Mouse (Mus musculus): ENCODE results near the gene Gzf1. TPM values are rescaled to one million over a fixed set of nuclear protein-coding genes. Genes with fewer than 3 reads are reported as not detected.

The Gzf1 gene
- 9.4 and 10.1 TPM in 2 replicates for polyA plus RNA-seq (2016; fragmentation: Nextera tagmentation; extraction: Ambion mirVana)

- WGBS (ENCODE audit: insufficient replicate concordance) = under 1% methylated on average over 39 of the region's 39 CpGs
- Histone ChIP-seq H3K27me3 (replicated peaks) (no peaks in the 10 kb centered on the region), H3K9me3 (replicated peaks) (no peaks in the 10 kb centered on the region), H3K9ac (peak within 1 kb of the TSS; percentile 89), H3K27ac (peak within 1 kb of the TSS; percentile 86), H3K36me3 (peaks cover 47% of the 10 kb centered on the region), H3K4me3 (peak within 1 kb of the TSS; percentile 87), H3K4me1 (peaks cover 72% of the 10 kb centered on the region), H3K4me2 (peak within 1 kb of the TSS; percentile 91)
- peak; percentile 95 for ATAC-seq
Observed at GRCm38 (mm10) chr2:148680775-148681291, at the start of gene Gzf1. Gene Gzf1 (plus strand): TSS chr2:148681023.

GRCm38 (mm10) chr2:148631602-148632001, 49.2 kb upstream of the Gzf1 start:
- no peak overlapping the region for H3K27ac ChIP-seq
- 82% methylated on average over 3 of the region's 3 CpGs for WGBS (ENCODE audit: insufficient replicate concordance)
- no peaks in the 10 kb centered on the region for H3K4me1 ChIP-seq
- H3K36me3 ChIP-seq = no peaks in the 10 kb centered on the region
- no peak for ATAC-seq
- no peak overlapping the region for H3K4me2 ChIP-seq
- no peak overlapping the region for H3K9ac ChIP-seq
- no peak overlapping the region for H3K4me3 ChIP-seq
- H3K27me3 ChIP-seq (replicated peaks) = no peaks in the 10 kb centered on the region
- H3K9me3 ChIP-seq (replicated peaks) = no peaks in the 10 kb centered on the region

DNA sequence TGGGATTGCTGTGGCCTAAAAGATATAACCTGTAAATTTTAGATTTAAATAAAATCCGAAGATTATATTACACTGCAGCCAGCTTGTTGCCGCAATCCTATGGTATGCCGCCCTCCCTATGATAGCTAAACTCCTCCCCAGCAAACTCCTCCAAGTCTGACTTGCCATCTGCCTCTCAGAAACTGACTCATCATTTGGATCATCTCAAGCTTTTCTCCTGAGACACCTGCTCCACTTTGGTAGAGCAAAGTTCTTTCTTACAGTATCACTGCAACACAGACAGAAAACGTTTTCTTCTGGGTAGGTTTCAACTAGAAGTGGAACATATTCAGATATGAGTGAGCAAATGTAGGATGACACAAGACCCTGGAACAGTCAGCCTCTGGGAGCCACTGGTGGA, 46.4 kb upstream of the Gzf1 start:
- Histone ChIP-seq H3K4me1 (no peaks in the 10 kb centered on the region), H3K36me3 (no peaks in the 10 kb centered on the region), H3K9ac (no peak overlapping the region), H3K27ac (no peak overlapping the region), H3K4me3 (no peak overlapping the region), H3K9me3 (replicated peaks) (no peaks in the 10 kb centered on the region), H3K27me3 (replicated peaks) (no peaks in the 10 kb centered on the region), H3K4me2 (no peak overlapping the region)
- ATAC-seq = no peak
- WGBS (ENCODE audit: insufficient replicate concordance) = 69% methylated on average over 4 of the region's 4 CpGs

- Histone ChIP-seq H3K36me3 (no peaks in the 10 kb centered on the region), H3K27me3 (replicated peaks) (no peaks in the 10 kb centered on the region), H3K27ac (no peak overlapping the region), H3K4me2 (no peak overlapping the region), H3K4me1 (no peaks in the 10 kb centered on the region), H3K4me3 (no peak overlapping the region), H3K9me3 (replicated peaks) (no peaks in the 10 kb centered on the region), H3K9ac (no peak overlapping the region)
- no peak for ATAC-seq
- WGBS (ENCODE audit: insufficient replicate concordance) = 38% methylated on average over 1 of the region's 1 CpGs
Observed at GRCm38 (mm10) chr2:148642610-148643370, 38.0 kb upstream of the Gzf1 start.

DNA sequence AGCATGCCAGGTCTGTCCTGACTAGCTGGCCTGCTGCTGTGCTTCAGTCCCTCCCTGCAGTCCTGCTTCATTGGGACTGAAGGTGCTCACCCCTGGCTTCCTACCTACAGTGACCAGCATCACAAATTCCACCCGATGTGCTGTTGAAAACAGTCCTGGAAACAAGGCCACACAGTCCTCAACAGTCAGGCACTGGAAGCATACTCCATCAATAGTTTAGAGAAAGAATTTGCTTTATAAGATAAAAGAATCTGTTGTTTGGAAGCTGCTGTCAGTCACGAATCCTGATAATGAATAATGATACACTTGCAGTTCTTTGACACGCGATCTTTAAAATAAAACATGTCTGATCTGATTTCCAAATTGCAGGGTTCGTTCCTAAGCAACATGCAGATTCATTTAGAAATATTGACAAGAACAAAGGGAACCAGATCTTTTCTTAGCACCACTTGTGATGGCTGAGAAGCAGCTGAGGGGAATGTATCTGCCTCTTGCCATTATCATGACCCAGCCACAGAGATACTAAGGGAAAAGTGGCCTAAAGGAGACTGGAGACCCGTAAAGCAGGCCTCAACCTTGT, 36.3 kb upstream of the Gzf1 start:
- WGBS (ENCODE audit: insufficient replicate concordance) = 70% methylated on average over 6 of the region's 6 CpGs
- Histone ChIP-seq H3K9me3 (replicated peaks) (no peaks in the 10 kb centered on the region), H3K36me3 (no peaks in the 10 kb centered on the region), H3K9ac (no peak overlapping the region), H3K27ac (no peak overlapping the region), H3K4me3 (no peak overlapping the region), H3K27me3 (replicated peaks) (no peaks in the 10 kb centered on the region), H3K4me1 (no peaks in the 10 kb centered on the region), H3K4me2 (no peak overlapping the region)
- ATAC-seq = no peak

GRCm38 (mm10) chr2:148650587-148651357, 30.1 kb upstream of the Gzf1 start:
- no peak for ATAC-seq
- H3K27ac ChIP-seq = no peak overlapping the region
- WGBS (ENCODE audit: insufficient replicate concordance) = 49% methylated on average over 3 of the region's 3 CpGs
- H3K36me3 ChIP-seq = no peaks in the 10 kb centered on the region
- no peaks in the 10 kb centered on the region for H3K9me3 ChIP-seq (replicated peaks)
- no peak overlapping the region for H3K4me2 ChIP-seq
- H3K27me3 ChIP-seq (replicated peaks) = no peaks in the 10 kb centered on the region
- no peaks in the 10 kb centered on the region for H3K4me1 ChIP-seq
- no peak overlapping the region for H3K4me3 ChIP-seq
- no peak overlapping the region for H3K9ac ChIP-seq

DNA sequence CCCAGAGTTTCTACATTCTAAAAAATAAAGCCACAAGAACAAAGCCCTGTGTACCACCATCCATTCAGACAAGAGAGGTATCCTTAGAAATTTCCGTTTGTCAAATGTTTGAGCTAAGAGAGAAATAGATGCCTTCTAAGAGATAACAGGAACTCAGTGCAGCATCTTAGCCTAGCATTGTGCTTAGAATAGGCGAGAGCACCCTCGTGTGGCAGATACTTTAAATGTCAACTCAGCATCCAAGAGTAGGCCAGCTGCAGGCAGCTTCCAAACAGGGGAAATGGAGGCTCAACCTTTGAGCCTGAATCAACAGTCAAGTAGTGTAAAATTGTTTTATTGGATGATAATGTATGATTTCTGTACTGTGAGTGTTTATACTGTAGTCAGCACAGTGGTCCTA, 25.9 kb upstream of the Gzf1 start:
- Histone ChIP-seq H3K4me2 (no peak overlapping the region), H3K27ac (no peak overlapping the region), H3K36me3 (no peaks in the 10 kb centered on the region), H3K4me3 (no peak overlapping the region), H3K4me1 (no peaks in the 10 kb centered on the region), H3K9ac (no peak overlapping the region), H3K9me3 (replicated peaks) (no peaks in the 10 kb centered on the region), H3K27me3 (replicated peaks) (no peaks in the 10 kb centered on the region)
- WGBS (ENCODE audit: insufficient replicate concordance) = under 1% methylated on average over 3 of the region's 3 CpGs
- ATAC-seq = peak; percentile 58; the same call in 1 of the 2 replicates

GRCm38 (mm10) chr2:148663458-148663857, 17.4 kb upstream of the Gzf1 start:
- H3K27me3 ChIP-seq (replicated peaks) = 0 out of 2 replicates have a peak, but pooled peaks cover 7% of the 10 kb centered on the region
- no peak for ATAC-seq
- 75% methylated on average over 1 of the region's 1 CpGs for WGBS (ENCODE audit: insufficient replicate concordance)
- H3K36me3 ChIP-seq = no peaks in the 10 kb centered on the region
- no peaks in the 10 kb centered on the region for H3K4me1 ChIP-seq
- H3K9me3 ChIP-seq (replicated peaks) = no peaks in the 10 kb centered on the region
- no peak overlapping the region for H3K4me2 ChIP-seq
- H3K9ac ChIP-seq = no peak overlapping the region
- H3K4me3 ChIP-seq = no peak overlapping the region
- H3K27ac ChIP-seq = no peak overlapping the region

GRCm38 (mm10) chr2:148672199-148673096, 8.4 kb upstream of the Gzf1 start, which contains the start of gene Nxt1:
Gene Nxt1 (plus strand): TSS chr2:148672601.
- Histone ChIP-seq H3K4me1 (peaks cover 44% of the 10 kb centered on the region), H3K27me3 (replicated peaks) (no peaks in the 10 kb centered on the region), H3K36me3 (peaks cover 34% of the 10 kb centered on the region), H3K9ac (peak within 1 kb of the TSS; percentile 93), H3K4me2 (peak within 1 kb of the TSS; percentile 83), H3K4me3 (peak within 1 kb of the TSS; percentile 91), H3K9me3 (replicated peaks) (no peaks in the 10 kb centered on the region), H3K27ac (peak within 1 kb of the TSS; percentile 88)
- under 1% methylated on average over 58 of the region's 58 CpGs for WGBS (ENCODE audit: insufficient replicate concordance)
- ATAC-seq = peak; percentile 100

DNA sequence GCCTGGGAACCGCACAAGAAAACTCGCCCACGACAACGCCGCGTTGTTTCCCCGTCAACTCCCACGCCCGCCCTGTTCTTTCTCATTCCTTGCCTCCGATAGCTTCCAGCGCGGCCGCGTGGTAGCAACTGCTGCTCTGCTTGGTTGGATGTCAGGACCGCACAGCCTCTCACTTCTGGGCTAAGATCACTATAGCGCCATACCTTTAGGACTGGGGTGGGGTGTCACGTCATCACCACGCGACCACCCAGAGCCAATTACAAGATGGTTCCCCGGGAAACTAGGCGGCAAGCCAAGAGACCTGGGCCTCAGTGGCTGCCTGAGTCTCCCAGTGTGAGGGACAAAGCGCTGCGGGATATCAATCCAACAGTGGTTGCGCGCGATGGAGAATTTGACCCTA, 3.0 kb upstream of the Gzf1 start:
- H3K4me2 ChIP-seq = peak overlapping the region; percentile 52
- H3K36me3 ChIP-seq = peaks cover 41% of the 10 kb centered on the region
- peaks cover 78% of the 10 kb centered on the region for H3K4me1 ChIP-seq
- no peaks in the 10 kb centered on the region for H3K9me3 ChIP-seq (replicated peaks)
- no peaks in the 10 kb centered on the region for H3K27me3 ChIP-seq (replicated peaks)
- peak overlapping the region; percentile 35 for H3K4me3 ChIP-seq
- peak overlapping the region; percentile 38 for H3K27ac ChIP-seq
- WGBS (ENCODE audit: insufficient replicate concordance) = 39% methylated on average over 26 of the region's 26 CpGs
- ATAC-seq = no peak
- peak overlapping the region; percentile 32; the same call in 1 of the 2 replicates for H3K9ac ChIP-seq

- Histone ChIP-seq H3K9me3 (replicated peaks) (no peaks in the 10 kb centered on the region), H3K9ac (peak overlapping the region; percentile 89), H3K4me3 (peak overlapping the region; percentile 87; the same call in 1 of the 2 replicates), H3K36me3 (peaks cover 48% of the 10 kb centered on the region), H3K27ac (peak overlapping the region; percentile 86), H3K4me1 (peaks cover 71% of the 10 kb centered on the region), H3K27me3 (replicated peaks) (no peaks in the 10 kb centered on the region), H3K4me2 (peak overlapping the region; percentile 91)
- 22% methylated on average over 9 of the region's 9 CpGs for WGBS (ENCODE audit: insufficient replicate concordance)
- ATAC-seq = no peak
Observed at GRCm38 (mm10) chr2:148679346-148679745, 1.5 kb upstream of the Gzf1 start.
